Mouse (Mus musculus): ENCODE measurements around the gene Fndc5. TPM values are rescaled to one million over a fixed set of nuclear protein-coding genes. Genes with fewer than 3 reads are reported as not detected.
A peak's percentile ranks its signal among the peaks of the same experiment; 100 is the strongest.

Gene Fndc5
- total and polyA plus RNA-seq, 3 experiments = 6.5 to 31.2 (median 9.4) TPM

DNA sequence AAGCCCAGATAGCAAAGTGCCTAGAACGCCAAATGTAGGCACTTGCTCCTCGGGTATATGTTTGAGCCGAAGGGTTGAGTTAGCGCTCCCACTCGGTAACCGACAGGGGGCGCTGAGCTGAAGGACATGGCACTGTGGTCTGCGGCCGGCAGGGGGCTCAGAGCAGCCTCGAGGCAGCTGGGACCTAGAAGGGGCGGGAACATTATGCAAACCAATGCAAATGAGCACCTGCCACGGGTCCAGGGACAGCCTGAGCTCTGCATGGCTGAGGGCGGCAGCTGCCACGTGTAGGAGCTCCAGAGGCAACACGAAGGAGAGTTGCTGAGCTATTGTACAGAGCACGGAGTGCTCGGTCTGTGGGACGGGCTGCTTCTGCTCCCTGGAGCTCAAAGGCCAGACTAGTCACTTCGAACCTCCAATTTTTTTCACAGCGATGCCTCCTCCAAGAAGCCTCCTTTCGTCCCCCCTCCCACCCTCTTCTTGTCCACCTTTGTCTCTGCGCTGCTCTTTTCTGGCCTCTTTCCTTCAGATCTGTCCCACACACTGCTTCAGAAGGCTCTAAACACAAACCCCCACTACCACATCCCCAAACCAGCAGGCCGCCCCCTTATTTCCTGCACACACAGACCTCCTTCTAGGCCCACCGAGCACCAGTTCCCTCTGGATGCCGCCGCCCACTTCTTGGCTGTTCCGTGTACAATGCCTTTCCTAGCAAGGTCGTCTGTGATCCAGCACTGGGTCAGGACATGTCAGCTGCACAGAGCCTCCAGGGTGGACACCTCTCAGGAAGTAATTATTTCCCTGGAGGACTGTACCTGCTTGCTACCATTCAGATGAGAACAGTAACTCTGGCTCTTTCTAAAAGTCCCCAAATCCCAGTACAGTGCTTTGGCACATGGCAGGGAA, 23.5 kb upstream of the Fndc5 start:
- Histone ChIP-seq H3K27me3 (ENCODE audit: insufficient read depth, low read length) (peaks cover 30% of the 10 kb centered on the region; the same call in 1 of the 2 replicates), H3K4me1 (ENCODE audit: insufficient read depth, low read depth, low read length) (peaks cover 4% of the 10 kb centered on the region), H3K9me3 (replicated peaks) (no peaks in the 10 kb centered on the region), H3K4me3 (ENCODE audit: low read depth, low read length) (no peak overlapping the region; the same call in 1 of the 2 replicates), H3K36me3 (replicated peaks) (no peaks in the 10 kb centered on the region)
- ATAC-seq (ENCODE audit: extremely low read depth, insufficient number of reproducible peaks, low FRiP score, poor library complexity, severe bottlenecking) (peak; percentile 54), DNase-seq (ENCODE audit: low spot score) (peak; percentile 47)
- TF ChIP-seq POLR2AphosphoS5 (IDR thresholded peaks at IDR 0.05; ENCODE audit: insufficient replicate concordance, low read depth, low read length) (no peak), GATA2 (IDR thresholded peaks at IDR 0.05; ENCODE audit: borderline replicate concordance, low read depth, low read length) (no peak), CTCF (IDR thresholded peaks at IDR 0.05; ENCODE audit: low read depth, low read length) (peak; percentile 71), TAL1 (conservative IDR thresholded peaks at IDR 0.05; ENCODE audit: low read depth, low read length) (no peak), GATA1 (IDR thresholded peaks at IDR 0.05; ENCODE audit: borderline replicate concordance, low read length) (no peak)

DNA sequence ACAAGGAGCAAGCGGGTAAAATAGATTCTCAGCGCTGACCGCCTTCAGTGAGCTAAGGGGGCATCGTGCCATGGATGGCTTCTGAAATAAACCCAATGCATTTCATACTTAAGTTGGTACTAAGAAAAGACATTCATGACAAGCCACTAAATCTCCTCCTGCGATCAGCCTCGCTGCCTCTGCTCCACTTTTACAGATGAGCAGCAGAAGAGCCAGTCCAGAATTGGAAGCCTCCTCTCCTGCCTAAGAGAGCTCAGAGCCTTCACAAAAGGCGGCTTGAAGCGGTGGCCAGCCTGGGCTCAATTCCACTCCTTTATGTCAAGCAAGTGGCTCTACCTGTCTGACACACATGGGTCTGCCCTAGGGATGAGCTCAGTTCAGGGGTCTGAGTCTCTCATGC, 20.1 kb upstream of the Fndc5 start:
- Histone ChIP-seq H3K4me1 (ENCODE audit: insufficient read depth, low read depth, low read length) (peaks cover 8% of the 10 kb centered on the region), H3K27me3 (ENCODE audit: insufficient read depth, low read length) (peaks cover 39% of the 10 kb centered on the region), H3K9me3 (replicated peaks) (no peaks in the 10 kb centered on the region), H3K4me3 (ENCODE audit: low read depth, low read length) (no peak overlapping the region), H3K36me3 (replicated peaks) (no peaks in the 10 kb centered on the region)
- TF ChIP-seq GATA2 (IDR thresholded peaks at IDR 0.05; ENCODE audit: borderline replicate concordance, low read depth, low read length) (no peak), GATA1 (IDR thresholded peaks at IDR 0.05; ENCODE audit: borderline replicate concordance, low read length) (no peak)
- DNase-seq (ENCODE audit: low spot score) = no peak
- ATAC-seq (ENCODE audit: extremely low read depth, insufficient number of reproducible peaks, low FRiP score, poor library complexity, severe bottlenecking) = no peak

DNA sequence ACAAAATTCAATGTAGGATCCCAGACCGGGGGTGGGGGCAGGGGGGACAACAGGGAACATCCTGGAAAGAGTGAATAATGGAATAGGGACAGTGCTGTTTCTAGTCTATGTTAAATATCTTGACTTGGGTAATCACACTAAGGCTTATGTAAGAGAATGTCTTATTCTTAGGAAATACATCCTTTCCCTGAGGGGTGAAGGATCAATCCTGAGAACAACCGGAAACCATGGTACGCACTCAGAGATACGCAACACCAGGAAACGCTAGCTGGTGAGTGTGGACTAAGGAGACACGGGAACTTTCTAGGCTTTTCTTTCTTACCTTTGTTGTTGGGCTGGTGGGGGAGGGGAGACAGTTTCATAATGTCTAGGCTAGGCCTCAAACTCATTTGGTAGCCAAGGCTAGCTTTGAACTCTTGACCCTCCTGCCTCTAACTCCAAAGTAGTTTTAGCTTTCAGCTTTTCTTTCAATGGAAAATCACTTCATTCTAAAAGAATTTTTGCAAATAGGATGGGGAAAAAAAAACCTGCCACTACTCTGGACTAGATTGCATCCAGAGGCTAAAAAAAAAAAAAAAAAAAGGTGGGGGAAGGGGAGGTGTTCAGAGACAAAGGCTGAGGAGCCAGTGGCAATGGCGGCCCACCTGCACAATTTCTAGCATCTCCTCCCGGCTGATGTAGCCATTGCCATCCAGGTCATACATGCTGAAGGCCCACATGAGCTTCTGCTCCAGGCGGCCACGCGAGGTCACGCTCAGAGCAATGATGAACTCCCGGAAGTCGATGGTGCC, 18.9 kb upstream of the Fndc5 start:
- H3K36me3 ChIP-seq (replicated peaks) = no peaks in the 10 kb centered on the region
- H3K4me1 ChIP-seq (ENCODE audit: insufficient read depth, low read depth, low read length) = peaks cover 8% of the 10 kb centered on the region
- no peak for TF ChIP-seq POLR2AphosphoS5 (IDR thresholded peaks at IDR 0.05; ENCODE audit: insufficient replicate concordance, low read depth, low read length)
- no peak for DNase-seq (ENCODE audit: low spot score)
- no peak overlapping the region for H3K4me3 ChIP-seq (ENCODE audit: low read depth, low read length)
- H3K27me3 ChIP-seq (ENCODE audit: insufficient read depth, low read length) = peaks cover 41% of the 10 kb centered on the region
- H3K9me3 ChIP-seq (replicated peaks) = no peaks in the 10 kb centered on the region
- ATAC-seq (ENCODE audit: extremely low read depth, insufficient number of reproducible peaks, low FRiP score, poor library complexity, severe bottlenecking) = no peak

DNA sequence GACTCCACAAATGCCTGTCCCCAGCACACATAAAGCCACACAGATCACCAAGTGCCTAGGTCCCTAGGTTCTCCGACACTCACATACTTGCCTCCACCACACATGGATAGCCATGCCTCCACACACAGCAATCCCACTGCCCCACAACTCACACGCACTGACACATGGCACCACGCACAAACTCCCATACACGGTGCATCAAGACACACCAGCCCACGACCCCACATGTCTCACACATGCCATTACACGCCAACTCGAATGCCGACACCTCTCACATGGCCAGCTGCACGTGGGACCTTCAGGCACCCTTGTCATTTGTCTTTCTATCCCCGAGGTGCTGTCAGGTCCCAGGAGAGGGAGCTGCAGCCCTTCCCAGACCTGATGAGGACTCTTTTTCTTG, 17.1 kb upstream of the Fndc5 start:
- no peak overlapping the region for H3K4me3 ChIP-seq (ENCODE audit: low read depth, low read length)
- no peak for DNase-seq (ENCODE audit: low spot score)
- H3K27me3 ChIP-seq (ENCODE audit: insufficient read depth, low read length) = peaks cover 46% of the 10 kb centered on the region

DNA sequence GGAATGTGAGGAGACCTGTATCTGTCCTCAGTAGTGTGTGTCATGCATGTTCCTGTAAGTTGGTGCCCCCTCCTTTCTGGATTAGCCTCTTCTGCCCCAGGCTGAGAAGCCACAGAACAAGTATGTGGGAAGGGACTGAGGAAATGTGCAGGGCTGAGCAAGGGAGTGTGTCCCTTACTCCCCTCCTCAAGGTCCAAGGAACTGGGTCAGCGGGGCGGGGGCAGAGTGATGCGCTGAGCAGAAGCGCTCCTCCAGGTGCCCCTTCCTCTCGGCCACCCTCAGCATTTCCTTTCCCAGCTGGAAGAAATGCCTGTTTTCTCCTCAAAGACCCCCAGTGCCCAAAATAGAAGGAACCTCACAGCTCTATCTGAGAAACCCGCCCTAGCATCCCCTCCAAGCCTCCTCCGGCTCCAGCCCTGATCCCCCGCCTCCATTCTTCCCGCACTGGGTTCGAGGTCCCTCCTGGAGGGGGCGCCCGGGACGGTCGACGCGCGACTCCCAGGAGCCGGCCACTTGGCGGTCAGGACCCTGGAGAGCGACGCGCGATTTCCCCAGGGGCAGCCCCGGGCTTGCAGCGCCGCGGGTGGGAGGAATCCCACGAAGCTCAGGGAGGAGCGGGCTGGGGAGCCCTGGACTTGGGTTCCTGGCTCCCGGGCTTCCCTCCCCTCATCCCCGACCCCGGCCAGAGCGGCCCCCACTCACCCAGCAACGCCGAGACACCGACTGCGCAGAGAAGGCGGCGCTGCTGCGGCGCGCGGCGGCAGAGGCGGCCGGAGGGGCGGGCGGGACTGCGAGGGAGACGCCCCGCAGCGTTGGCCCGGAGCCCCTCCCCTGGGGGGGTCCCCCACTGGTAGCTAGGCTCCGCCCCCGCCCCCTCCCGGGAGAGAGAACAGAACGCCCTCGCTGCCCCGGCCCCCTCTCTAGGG, 16.0 kb upstream of the Fndc5 start:
- Histone ChIP-seq H3K9me3 (replicated peaks) (no peaks in the 10 kb centered on the region), H3K27me3 (ENCODE audit: insufficient read depth, low read length) (peaks cover 56% of the 10 kb centered on the region), H3K4me3 (ENCODE audit: low read depth, low read length) (no peak overlapping the region; the same call in 1 of the 2 replicates), H3K4me1 (ENCODE audit: insufficient read depth, low read depth, low read length) (peaks cover 6% of the 10 kb centered on the region; the same call in 1 of the 2 replicates), H3K36me3 (replicated peaks) (no peaks in the 10 kb centered on the region)
- no peak for TF ChIP-seq GATA1 (IDR thresholded peaks at IDR 0.05; ENCODE audit: borderline replicate concordance, low read length)
- no peak for TF ChIP-seq TAL1 (conservative IDR thresholded peaks at IDR 0.05; ENCODE audit: low read depth, low read length)
- no peak for TF ChIP-seq CTCF (IDR thresholded peaks at IDR 0.05; ENCODE audit: low read depth, low read length)
- no peak for TF ChIP-seq GATA2 (IDR thresholded peaks at IDR 0.05; ENCODE audit: borderline replicate concordance, low read depth, low read length)
- no peak for TF ChIP-seq POLR2AphosphoS5 (IDR thresholded peaks at IDR 0.05; ENCODE audit: insufficient replicate concordance, low read depth, low read length)
- DNase-seq (ENCODE audit: low spot score) = peak; percentile 78
- no peak for ATAC-seq (ENCODE audit: extremely low read depth, insufficient number of reproducible peaks, low FRiP score, poor library complexity, severe bottlenecking)

More for the DNA sequence above, 17.1 kb upstream of the Fndc5 start:
- Histone ChIP-seq H3K36me3 (replicated peaks) (no peaks in the 10 kb centered on the region), H3K4me1 (ENCODE audit: insufficient read depth, low read depth, low read length) (peaks cover 5% of the 10 kb centered on the region; the same call in 1 of the 2 replicates), H3K9me3 (replicated peaks) (no peaks in the 10 kb centered on the region)
- TF ChIP-seq TAL1 (conservative IDR thresholded peaks at IDR 0.05; ENCODE audit: low read depth, low read length) (no peak), POLR2AphosphoS5 (IDR thresholded peaks at IDR 0.05; ENCODE audit: insufficient replicate concordance, low read depth, low read length) (no peak), CTCF (IDR thresholded peaks at IDR 0.05; ENCODE audit: low read depth, low read length) (no peak), GATA1 (IDR thresholded peaks at IDR 0.05; ENCODE audit: borderline replicate concordance, low read length) (no peak), GATA2 (IDR thresholded peaks at IDR 0.05; ENCODE audit: borderline replicate concordance, low read depth, low read length) (no peak)
- no peak for ATAC-seq (ENCODE audit: extremely low read depth, insufficient number of reproducible peaks, low FRiP score, poor library complexity, severe bottlenecking)

Data from G1E (cell line).